Mouse (Mus musculus): ENCODE data around the gene Fbxl17.

The Fbxl17 gene

DNA sequence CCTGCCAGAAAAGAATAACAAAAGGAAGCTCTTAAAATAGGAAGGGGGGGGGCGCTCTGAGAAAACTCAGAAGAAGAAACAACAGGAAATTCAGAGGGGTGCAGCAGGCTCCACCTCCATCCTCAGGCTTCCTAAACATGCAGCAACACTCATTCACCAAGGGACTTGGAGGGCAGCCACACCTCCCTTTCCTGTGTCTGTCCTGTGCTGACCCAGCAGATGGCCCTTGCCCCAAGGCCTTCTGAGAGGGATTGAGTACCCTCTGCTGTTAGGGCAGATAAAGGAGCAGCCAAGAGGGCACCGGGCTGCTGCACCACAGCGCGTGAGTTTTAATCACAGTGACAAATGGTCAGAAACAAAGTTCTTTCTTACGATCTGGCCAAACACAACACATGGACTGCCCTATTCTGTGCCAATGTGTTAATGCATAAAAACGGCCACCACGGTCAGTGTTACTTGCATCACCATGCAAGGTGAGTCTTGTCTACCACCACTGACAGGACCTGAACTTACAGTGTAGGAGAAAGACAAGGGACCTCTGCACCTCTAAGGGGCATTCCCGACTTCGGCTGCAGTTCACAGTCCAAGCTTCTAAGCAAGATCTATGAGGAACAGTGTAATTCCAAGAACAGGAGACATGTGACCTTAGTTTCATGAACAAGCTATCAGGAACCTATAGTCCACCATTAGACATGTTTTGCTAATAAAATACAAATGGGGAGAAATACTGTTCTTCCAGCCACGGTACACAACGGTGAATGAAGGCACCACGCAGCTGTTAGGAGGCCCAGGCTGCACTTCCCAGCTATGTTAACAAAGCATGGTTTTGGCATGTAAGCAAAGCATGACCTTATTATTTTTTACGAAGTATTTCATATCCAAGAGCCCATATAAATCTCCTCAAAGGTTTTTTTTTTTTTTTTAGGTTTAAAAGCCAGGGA lies 96.8 kb downstream of the Fbxl17 start:
- peak; percentile 15 to 34 for DNase-seq

DNA sequence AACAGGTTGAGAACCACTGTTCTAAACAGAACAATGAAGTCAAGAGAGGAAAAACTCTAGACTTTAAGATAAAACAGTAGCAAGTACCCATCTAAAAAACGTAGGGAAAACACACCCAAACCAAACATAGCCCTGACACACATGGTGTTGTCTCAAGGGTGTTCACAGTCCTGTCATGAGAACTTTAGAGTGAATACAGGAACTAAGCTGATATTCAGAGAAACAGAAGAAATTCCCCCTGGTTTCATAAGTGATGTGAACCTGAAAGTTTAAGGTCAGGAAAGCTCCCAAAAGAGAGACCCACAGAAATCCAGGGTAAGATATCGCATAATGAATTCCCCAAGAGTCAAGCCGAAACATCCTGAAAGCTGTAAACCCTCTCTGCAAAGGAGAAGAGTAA lies 97.6 kb downstream of the Fbxl17 start:
- DNase-seq: no peak

GRCm38 (mm10) chr17:63400640-63401039 lies 99.2 kb downstream of the Fbxl17 start:
- no peak for DNase-seq

- DNase-seq: no peak
Measured at GRCm38 (mm10) chr17:63399816-63400215, 100.0 kb downstream of the Fbxl17 start.

DNA sequence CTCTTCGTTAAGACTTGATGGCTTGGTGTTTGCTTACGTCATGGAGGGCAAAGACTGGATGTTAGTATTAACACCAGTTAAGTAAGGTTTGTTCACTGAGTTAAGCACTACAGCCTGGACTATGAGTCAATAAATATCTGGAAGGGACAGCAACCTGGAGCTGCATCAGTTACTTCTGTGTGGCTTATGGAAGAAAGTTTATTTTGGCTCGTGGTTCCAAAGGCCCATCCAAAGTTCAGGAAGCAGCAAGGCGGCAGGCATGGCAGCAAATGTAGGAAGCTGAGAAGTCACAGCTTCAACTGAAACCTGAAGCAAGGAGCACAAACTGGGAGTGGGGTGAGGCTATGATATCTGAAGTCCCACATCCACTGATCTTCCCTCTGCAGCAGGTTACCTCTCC lies 108.3 kb downstream of the Fbxl17 start:
- DNase-seq: no peak

GRCm38 (mm10) chr17:63390951-63391350 lies 108.9 kb downstream of the Fbxl17 start:
- DNase-seq: no peak

DNA sequence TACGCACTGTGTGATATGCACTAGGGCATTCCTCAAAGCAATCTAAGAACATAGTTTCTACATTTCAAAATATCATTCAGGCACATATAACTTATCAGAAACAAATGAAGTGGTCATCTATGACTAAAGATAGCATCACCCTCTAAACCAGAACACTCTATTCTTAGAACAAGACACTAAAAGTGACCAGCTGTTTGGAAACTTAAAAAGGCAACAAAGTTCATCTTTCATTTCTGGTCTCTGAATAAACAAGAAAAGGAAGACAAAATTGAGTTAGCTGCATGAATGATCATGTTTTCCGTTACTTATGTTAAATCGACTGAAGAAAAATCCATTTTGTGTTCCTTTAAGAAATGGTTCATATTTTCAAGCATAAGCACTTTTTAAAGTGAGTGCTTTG lies 128.8 kb downstream of the Fbxl17 start:
- no peak for DNase-seq

- DNase-seq: no peak
Measured at GRCm38 (mm10) chr17:63369631-63370310, 130.0 kb downstream of the Fbxl17 start.

DNA sequence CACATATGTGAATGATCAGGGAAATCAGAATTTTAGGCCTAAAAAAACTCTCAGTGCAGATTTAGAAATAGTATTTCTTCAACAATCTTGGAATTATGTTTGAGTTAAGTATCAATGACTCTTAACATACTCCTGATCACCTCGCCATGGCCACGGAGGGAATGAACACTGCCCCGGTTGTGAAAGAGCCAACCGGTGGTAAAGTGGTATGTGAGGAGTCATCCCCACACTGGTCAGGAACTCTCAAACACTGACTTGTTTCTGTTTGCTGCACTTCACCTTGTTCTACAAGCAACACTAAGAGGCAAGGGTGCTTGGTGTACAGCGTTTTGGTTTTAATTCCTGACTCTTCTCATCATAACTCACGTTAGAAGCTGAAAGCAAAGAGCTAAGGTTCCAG lies 132.3 kb downstream of the Fbxl17 start:
- DNase-seq: no peak

DNA sequence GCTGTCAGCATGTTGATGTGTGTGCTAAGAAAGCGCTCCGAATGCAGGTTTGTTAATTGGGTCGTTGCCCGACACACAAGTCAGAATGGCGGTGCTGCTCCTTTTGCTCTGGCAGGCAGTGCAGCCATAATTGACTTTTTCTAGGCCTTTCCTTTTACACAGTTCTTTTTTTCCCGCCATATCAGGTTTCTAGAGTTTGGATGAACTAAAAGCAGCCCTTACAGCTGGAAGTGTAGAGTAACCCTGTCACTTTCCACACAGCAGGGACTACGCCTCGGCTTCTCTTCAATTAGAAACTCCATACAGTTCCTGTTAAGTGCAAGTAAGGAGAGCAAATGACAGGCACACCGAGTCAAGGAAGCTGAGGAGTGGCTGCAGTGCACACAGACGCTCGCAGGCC lies 133.8 kb downstream of the Fbxl17 start:
- DNase-seq: no peak

DNA sequence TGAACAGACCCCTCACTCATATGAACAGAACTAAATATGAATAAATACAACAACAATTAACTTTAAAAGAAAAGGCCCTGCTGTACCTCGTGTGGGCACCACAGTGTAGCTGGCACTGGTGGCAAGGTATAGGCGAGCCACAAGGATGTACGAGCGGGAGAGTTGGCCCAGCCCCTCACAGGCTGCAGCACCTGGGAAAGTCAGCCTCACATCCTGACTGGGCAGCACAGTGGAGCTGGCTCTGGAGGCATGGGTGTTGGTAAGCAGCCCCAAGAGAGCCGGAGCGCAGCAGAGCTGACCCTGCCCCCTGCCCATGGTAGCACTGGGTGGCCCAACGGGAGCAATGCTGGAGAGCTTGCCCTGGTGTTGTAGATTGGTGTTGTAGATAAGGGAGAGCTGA lies 135.2 kb downstream of the Fbxl17 start:
- no peak for DNase-seq

GRCm38 (mm10) chr17:63362196-63362595 lies 137.6 kb downstream of the Fbxl17 start:
- DNase-seq: no peak

DNA sequence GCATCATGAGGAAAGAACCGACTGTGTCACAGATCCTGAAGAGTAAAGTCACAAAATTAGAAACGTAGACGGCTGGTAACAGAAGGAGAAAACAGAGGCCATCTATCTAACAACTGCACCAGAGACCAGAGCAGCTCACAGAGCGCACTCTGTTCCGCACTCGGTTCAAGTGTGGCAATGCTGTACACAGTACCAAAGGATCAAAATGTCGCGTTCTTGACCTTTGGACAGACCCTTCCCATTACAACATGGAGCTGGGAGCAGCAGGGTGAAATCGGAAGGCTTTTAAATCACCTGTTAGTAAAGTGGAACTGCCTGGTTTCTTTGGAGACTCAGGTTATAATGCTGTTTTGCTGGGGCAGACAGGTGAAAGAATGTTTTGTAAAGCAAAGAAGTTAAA lies 138.1 kb downstream of the Fbxl17 start:
- no peak for DNase-seq

DNA sequence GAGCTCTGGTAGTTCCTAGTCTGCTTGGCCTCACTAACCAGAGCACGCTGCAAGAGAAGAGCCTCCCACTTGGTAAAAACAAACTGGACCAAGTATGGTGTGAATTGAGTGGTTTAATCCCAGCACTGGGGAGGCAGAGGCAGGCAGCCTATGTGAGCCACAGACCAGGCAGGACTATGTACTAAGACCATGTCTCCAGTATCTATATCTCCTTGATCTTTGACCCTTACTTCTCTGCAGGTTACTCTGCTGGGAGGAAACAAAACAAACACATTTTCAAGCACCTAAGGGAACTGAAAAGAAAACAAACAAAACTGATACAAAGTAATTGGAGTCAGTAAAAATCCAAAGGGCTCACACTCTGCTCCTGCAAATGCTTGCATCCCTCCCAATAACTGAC lies 141.0 kb downstream of the Fbxl17 start:
- no peak for DNase-seq

- DNase-seq: no peak
Measured at GRCm38 (mm10) chr17:63356202-63356601, 143.6 kb downstream of the Fbxl17 start.

DNA sequence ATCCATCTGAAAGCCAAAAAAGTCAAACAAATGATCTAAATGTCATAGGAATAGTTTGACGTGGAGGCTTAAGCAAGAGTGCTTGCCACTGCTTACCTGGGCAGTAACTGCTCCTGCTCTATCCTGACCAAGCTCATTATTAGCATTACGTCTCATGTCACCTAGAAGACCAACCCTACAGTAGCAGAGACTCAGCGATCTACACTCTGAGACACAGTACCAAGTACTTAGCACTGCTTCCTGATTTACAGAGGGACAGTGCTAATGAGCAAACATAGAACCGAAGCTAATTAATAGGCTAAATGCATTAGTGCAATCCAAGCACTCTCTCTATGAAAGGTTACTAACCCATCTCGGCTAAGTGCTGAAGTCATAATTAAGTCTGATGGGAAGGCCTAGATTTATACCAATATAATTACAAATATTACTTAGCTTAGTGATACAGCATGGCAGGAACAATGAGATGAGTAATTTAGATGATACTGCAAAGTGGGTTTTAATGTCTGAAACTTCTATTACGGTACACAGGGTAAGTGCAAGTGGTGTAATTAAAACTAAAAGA lies 147.1 kb downstream of the Fbxl17 start:
- DNase-seq: no peak

DNA sequence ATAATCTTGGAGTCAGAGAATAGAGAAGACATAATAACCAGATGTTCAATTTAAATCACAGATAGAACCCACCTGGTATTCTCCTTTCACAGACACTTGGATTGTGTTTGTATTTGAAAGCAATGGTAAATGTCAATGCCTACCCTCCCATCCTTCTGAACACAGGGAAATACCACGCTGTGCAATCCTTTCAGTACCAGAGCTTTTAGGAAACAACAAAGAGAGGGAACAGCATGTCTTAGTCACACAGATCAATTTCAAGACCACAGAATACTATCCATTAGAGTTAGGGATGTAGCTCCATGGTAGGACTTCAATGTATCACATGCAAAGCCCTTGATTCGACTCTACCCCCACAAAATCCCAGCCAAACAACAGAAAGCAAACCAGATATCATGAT lies 148.1 kb downstream of the Fbxl17 start:
- no peak for DNase-seq

DNA sequence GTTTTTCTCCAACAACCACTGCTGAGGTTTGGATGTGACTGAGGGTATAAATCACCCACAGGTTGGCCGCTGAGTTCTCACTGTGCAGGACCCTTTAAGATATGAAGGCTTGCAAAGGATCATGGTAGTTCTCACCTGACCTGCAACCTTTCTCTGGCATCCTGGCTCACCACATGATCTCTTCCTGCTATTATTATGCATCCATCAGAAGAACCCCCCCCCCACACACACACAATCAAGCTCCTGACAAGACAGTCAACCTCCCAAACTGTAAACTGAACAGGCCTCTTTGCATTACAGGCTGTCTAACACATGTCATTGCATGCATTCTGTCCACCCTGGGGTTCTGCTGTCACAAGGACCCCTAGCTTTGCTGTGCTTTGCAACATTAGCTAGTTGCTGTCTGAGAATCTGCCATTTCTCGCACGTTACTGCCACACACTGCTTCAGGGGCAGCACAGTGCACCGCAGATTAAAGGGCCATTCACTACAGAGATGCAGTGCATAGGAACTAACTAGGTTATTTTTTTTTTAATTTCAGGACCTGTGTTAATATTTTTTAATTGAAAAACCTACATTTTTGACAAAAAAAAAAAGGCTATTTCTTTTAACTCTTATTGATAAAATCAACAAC lies 148.8 kb downstream of the Fbxl17 start:
- no peak for DNase-seq

GRCm38 (mm10) chr17:63344101-63344500 lies 155.7 kb downstream of the Fbxl17 start:
- DNase-seq: no peak

DNA sequence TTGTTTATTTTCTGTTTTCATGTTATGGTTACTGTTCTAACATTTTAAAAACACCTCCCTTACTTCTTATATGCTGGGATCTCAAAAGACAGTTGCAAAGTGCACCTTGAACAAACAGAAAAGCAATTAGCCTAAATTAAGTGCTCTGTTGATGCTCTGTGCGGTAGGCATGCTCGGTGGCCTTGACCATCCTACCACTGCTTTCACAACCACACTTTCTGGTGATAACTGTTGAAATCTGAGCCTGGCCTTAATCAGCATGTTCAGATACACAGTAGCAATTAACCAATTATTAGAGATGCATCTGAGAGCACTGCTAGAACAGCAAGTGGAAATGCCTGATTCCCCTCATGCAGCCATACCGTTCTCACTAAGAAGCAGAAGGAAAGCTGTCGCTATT lies 156.7 kb downstream of the Fbxl17 start:
- DNase-seq: no peak

- no peak for DNase-seq
Measured at GRCm38 (mm10) chr17:63342440-63342839, 157.4 kb downstream of the Fbxl17 start.

GRCm38 (mm10) chr17:63341203-63341602 lies 158.6 kb downstream of the Fbxl17 start:
- DNase-seq: no peak

DNA sequence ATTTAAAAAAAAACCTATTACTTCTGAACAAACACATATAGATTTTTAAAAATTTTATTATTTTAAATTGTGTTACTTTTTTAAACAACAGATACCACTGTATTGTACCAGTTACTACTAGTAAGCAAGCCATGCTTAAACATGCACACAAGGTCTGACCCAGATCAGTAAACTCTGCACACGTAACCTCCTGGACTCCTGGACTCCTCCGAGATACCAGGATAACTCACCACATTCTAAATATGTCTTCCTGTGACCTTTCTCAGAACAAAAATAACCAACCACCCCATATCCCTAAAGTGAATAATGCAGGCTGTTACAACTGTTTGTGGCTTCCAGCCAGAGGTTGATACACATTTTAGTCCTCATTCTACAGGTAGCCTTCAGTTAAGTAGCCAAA lies 170.9 kb downstream of the Fbxl17 start:
- no peak for DNase-seq

DNA sequence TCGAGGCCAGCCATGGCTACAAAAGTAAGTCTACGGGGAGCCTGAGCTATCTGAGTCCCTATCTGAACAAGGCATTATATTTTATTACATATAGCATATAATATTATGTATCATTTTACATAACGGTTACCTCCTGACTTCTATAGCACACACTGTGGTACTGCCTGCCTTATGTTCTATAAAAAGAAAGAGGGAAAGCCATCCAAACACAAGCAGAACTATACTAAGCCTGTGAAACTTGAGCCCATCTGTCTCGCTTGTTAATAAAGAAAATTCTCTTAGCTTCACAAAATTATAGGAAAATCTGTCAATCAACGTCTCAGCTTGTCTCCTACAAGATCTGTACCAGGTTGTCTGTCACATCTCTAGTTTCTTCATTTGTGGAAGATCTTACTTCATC lies 173.6 kb downstream of the Fbxl17 start:
- no peak for DNase-seq

Data from lung, postnatal 4 days (tissue).